Mouse (Mus musculus): ENCODE data around the gene Acot8.

GRCm38 (mm10) chr2:164790451-164790850 is 14.2 kb downstream of the Acot8 start:
- no peak for TF ChIP-seq NRF1 (IDR thresholded peaks at IDR 0.05; ENCODE audit: insufficient read depth, low read depth, low read length, poor library complexity, severe bottlenecking)
- no peak for TF ChIP-seq POLR2A (IDR thresholded peaks at IDR 0.05; ENCODE audit: control insufficient read depth in 1 of 2, insufficient read depth in 1 of 2, low read depth in 1 of 2, low read length in 2 of 2, poor library complexity in 1 of 2)
- no peak for TF ChIP-seq CTCF (IDR thresholded peaks at IDR 0.05 in 2 of 3, conservative IDR thresholded peaks at IDR 0.05 in 1 of 3; ENCODE audit: control insufficient read depth in 1 of 3, insufficient read depth in 1 of 3, low read depth in 2 of 3, low read length in 3 of 3, poor library complexity in 1 of 3, severe bottlenecking in 1 of 3)

Data from MEL (cell line).